Mouse (Mus musculus) layer of hippocampus, adult 9-10 months (tissue): Measurements from ENCODE around the gene Mrpl42.

Source experiments
- DNase-seq: peaks from one replicate; pipeline ENCODE4 v3.0.0; 2022; ENCODE audit warnings: low spot score

The Mrpl42 gene

DNA sequence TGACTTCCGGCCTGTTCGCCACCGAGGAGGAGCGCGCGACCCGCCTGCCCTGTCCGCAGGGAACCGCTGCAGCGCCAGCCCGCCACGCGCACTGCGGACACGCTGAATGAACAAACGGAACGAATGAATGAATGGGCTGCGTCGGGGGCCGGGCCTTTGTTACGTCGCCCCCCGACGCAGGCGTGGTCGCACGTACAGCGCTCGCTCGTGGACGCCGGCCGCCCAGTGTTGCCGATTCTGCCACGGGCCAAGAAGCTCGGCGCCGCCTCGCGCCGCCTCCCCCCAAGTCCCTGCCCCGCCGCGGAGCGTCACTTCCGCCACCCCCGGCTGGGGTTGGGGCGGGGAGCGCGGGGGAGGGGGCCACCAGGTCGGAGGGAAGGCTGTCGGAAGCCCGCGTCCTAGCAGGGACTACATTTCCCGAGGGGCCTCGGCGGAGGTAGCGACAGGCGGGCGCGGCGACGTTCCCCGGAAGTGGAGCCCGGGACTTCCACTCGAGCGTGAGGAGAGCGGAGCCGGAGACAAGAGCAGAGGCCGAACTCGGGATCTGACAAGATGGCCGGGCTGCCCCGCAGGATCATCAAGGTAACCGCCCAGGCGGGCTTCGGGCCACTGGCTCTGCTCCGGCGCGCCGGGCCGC is 13.0 kb upstream of the Mrpl42 start, which contains the start of gene Ube2n:
Ube2n (plus strand) TSS at position 490 of the 637 bp plus-strand sequence.
- peak; percentile 94 for DNase-seq

- no peak for DNase-seq
Observed at GRCm38 (mm10) chr10:95513768-95514556, 12.2 kb upstream of the Mrpl42 start.

DNA sequence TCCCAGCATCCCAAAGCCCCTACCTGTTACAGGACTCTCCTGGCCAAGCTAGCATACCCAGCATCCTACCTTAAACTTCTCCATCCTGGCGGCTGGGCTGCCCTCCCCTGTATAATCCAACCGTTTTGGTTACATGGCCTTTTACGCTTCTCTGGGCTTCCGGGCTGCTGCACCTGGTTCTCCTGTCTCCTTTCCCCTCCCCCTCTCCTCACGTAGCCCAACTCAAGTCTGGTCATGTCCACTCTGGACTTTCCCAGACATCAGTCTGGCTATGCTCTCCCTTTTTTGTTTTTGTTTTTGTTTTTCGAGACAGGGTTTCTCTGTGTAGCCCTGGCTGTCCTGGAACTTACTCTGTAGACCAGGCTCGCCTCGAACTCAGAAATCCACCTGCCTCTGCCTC is 10.9 kb upstream of the Mrpl42 start:
- DNase-seq: no peak

DNA sequence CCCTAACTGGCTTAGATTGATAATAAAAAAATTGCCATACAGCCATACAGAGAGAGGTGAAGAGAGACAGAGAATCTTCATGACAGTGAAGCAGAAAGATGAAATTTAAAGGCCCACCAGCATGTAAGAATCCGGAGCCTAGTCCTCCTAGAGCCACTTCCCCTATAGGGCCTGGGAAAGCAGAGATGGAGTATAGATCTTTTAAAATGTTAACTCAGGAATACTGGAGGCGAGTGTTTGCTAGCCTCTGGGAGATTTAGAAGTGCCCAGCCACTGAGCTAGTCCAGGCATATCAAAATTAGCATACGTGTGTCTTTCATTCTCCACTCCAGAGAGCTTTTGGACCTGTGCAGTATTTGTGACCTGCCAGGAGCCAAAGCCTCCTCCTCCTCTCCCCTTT is 7.5 kb upstream of the Mrpl42 start:
- no peak for DNase-seq

DNA sequence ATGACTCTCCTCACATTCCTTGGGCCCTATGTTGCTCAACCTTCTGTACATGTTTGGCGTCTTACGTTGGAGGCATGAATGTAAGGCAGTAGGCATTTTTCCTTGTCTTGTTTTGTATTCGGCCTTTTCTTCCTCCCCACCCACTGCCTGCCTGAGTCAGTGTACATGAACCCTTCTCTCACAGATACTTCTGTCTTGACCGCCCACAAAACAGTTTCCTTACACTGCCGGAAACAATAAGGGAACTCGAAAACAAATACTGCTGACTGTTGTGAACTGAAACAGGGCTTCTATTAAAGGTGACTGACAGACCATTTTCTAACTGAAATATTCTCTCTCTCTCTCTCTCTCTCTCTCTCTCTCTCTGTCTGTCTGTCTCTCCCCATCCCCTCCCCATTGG is 7.1 kb upstream of the Mrpl42 start:
- peak; percentile 17 for DNase-seq

GRCm38 (mm10) chr10:95508126-95508525 is 6.4 kb upstream of the Mrpl42 start:
- no peak for DNase-seq

GRCm38 (mm10) chr10:95504341-95504740 is 2.6 kb upstream of the Mrpl42 start:
- no peak for DNase-seq

- no peak for DNase-seq
Observed at GRCm38 (mm10) chr10:95503443-95504235, 1.9 kb upstream of the Mrpl42 start.

DNA sequence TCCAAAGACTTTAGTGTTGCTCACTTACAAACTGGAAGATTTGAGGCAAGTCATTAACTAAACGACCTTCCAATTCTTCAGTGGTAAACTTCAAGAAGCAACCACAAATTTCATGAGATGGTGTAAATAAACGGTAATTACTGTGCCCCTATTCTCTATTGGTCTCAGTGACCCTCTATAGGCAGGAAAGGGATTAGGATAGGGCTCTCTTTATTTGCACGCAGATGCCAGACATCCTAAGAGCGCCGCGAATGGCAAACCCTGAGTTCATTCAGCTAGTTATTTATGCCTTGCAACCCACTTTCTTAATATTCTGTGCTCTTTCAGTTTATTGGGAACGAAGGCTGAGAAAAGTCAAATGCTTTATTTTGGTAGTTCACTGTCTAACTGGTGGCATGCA is 707 bp downstream of the Mrpl42 start:
- no peak for DNase-seq

- DNase-seq: no peak
Observed at GRCm38 (mm10) chr10:95494268-95494667, 7.5 kb downstream of the Mrpl42 start.

GRCm38 (mm10) chr10:95489653-95490052 is 12.1 kb downstream of the Mrpl42 start:
- DNase-seq: no peak

DNA sequence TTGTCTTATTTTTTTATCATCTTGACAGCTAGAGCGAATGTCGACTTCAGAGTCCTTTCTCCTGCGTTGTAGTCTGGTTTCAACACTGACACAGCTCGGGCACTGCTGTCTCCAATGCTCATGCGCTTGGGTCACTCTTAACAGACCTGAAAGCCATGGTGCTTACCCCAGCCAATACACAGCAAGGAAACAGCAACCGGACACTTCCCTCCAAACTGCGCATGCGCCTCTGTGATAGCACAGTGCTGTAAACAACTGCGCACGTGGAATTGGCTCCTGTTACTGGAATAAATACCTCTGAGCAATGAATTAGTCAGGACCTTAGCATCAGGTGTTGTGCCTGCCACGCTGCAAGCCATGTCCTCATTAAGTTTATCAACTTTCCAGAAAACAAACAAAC is 24.2 kb downstream of the Mrpl42 start:
- no peak for DNase-seq

- DNase-seq: peak; percentile 56
Observed at GRCm38 (mm10) chr10:95475923-95476322, 25.8 kb downstream of the Mrpl42 start.

GRCm38 (mm10) chr10:95471889-95472547 is 29.7 kb downstream of the Mrpl42 start:
- DNase-seq: no peak

- DNase-seq: no peak
Observed at GRCm38 (mm10) chr10:95471186-95471585, 30.6 kb downstream of the Mrpl42 start.

- DNase-seq: no peak
Observed at GRCm38 (mm10) chr10:95468894-95469293, 32.8 kb downstream of the Mrpl42 start.

- no peak for DNase-seq
Observed at GRCm38 (mm10) chr10:95465485-95465896, 36.2 kb downstream of the Mrpl42 start.

DNA sequence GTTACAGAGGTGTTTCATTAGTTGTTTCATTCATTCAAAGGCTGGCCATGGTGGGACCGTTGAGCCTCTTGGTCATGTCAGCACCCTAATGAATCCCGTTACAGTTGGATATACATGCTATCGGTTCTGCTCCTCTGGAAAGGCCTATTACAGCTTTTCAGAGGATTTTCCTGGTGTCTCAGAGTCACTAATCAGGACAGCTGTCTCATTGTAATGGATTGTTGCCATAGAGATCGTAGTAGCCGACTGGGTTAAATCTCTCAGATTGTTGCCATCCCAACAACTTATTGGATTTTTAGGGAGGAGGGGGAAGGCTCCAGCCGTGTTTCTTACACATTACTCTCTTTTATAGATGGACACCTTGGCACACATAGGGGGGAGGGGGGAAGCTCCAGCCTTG is 37.2 kb downstream of the Mrpl42 start:
- DNase-seq: no peak

DNA sequence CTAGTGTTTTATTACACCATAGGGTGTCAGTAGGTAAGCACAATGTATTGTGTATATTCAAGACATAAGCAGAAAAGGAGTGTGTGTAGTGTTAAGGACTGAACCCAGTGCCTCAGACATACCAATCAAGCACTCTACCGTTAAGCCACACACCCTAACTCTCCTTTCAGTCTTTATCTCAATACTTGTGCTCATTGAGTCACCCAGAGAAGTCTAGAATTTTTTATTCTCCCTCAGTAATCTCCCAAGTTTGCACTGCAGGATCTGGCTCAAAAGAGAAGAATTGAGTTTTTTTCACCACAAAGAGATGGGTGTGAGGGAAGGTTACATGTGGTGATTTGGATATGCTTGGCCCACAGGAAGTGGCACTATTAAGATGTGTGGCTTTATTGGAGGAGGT is 39.5 kb downstream of the Mrpl42 start:
- no peak for DNase-seq

DNA sequence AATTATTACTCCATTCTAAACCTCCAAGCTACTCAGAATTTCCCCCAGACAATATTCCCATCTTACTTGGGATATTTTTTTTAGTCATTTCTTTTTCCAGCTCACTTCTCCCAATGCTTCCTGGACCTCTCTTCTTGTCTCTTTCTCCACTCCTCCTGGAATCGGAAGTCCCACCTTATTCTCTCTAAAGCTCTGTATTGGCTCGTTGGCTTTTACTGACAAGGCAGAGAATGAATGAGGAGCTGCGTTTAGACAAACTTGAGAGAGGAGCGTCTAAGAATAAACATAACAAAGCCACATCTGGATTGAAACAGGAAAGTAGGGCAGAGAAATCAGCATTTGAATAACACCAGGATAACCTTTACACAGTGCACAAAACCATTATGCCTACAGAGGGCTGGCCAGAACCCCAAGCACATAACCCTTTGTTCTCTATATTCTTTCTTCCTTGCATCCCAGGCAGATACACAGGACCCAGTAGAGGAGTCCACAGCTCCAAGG is 40.6 kb downstream of the Mrpl42 start:
- DNase-seq: no peak

GRCm38 (mm10) chr10:95458050-95458806 is 43.5 kb downstream of the Mrpl42 start:
- DNase-seq: no peak
